Mouse (Mus musculus): Measurements from ENCODE around the gene Lyzl4. TPM values are rescaled to one million over a fixed set of nuclear protein-coding genes. Genes with fewer than 3 reads are reported as not detected.

The Lyzl4 gene
- polyA plus RNA-seq, 1 experiment from 2014 or later: 0.12 TPM

DNA sequence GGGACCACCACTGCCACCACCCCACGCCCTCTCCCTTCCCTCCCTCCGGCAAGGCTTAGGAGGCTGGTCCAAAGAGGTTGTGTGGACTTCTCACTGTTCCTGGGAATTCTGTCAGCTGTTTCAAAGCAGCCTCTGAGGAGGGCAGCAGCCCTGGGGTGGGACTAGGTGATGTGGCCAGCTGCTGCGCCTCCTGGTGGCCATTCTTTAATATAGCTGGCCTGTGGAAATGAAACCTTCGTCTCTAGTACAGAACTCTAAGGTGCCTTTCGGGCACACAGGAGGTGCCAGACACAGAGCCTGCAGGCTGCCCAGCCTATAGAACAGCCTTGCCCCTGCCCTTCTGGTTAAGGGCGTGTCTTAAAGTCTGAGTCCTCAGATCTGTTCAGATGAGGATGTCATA lies 37.7 kb upstream of the Lyzl4 start:
- Histone ChIP-seq H3K27ac (ENCODE audit: low read depth) (no peak overlapping the region), H3K9ac (replicated peaks) (no peak overlapping the region), H3K4me3 (ENCODE audit: low read depth, low read length) (no peak overlapping the region), H3K4me1 (ENCODE audit: insufficient read depth) (peaks cover 19% of the 10 kb centered on the region), H3K9me3 (ENCODE audit: low read length) (no peaks in the 10 kb centered on the region), H3K36me3 (replicated peaks; ENCODE audit: insufficient read depth, low read length) (0 out of 2 replicates have a peak, but pooled peaks cover 5% of the 10 kb centered on the region), H3K27me3 (ENCODE audit: insufficient read depth, low read length) (0 out of 2 replicates have a peak, but pooled peaks cover 2% of the 10 kb centered on the region), H3K4me2 (ENCODE audit: low read depth, low read length) (no peak overlapping the region)
- WGBS (ENCODE audit: insufficient replicate concordance): 27% methylated on average over 6 of the region's 6 CpGs
- ATAC-seq (peak; percentile 41), DNase-seq (peak; percentile 62)
- TF ChIP-seq CTCF (IDR thresholded peaks at IDR 0.05; ENCODE audit: low read depth): peak; percentile 82
- TF ChIP-seq EP300 (IDR thresholded peaks at IDR 0.05; ENCODE audit: low read depth): no peak

DNA sequence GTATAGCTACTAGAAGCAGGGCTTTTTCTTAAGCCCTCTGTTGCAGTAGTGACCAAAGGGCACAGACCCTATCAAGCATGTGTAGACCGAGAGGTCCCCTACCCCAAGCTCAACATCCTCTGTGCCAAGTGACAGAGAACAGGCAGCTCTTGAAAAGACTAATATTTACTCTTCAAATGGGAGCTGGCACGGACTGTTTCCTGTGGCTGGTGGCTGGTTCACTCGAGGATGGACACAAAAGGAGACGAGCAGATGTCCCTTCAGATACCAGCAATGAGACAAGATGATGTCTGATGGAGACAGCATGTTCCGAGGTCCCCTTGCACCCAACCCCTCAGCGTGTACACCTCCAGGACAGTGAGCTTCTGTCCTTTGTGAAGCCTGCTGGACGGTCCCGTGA lies 35.6 kb upstream of the Lyzl4 start:
- Histone ChIP-seq H3K36me3 (replicated peaks; ENCODE audit: insufficient read depth, low read length) (0 out of 2 replicates have a peak, but pooled peaks cover under 1% of the 10 kb centered on the region), H3K27ac (ENCODE audit: low read depth) (peak overlapping the region; percentile 56; the same call in 1 of the 2 replicates), H3K9me3 (ENCODE audit: low read length) (no peaks in the 10 kb centered on the region), H3K4me1 (ENCODE audit: insufficient read depth) (peaks cover 27% of the 10 kb centered on the region), H3K4me2 (ENCODE audit: low read depth, low read length) (no peak overlapping the region), H3K9ac (replicated peaks) (no peak overlapping the region), H3K27me3 (ENCODE audit: insufficient read depth, low read length) (0 out of 2 replicates have a peak, but pooled peaks cover 2% of the 10 kb centered on the region), H3K4me3 (ENCODE audit: low read depth, low read length) (no peak overlapping the region)
- no peak; the same call in 1 of the 2 replicates for ATAC-seq
- WGBS (ENCODE audit: insufficient replicate concordance): 26% methylated on average over 8 of the region's 8 CpGs
- TF ChIP-seq CTCF (IDR thresholded peaks at IDR 0.05; ENCODE audit: low read depth) (no peak), EP300 (IDR thresholded peaks at IDR 0.05; ENCODE audit: low read depth) (no peak)
- DNase-seq: no peak

DNA sequence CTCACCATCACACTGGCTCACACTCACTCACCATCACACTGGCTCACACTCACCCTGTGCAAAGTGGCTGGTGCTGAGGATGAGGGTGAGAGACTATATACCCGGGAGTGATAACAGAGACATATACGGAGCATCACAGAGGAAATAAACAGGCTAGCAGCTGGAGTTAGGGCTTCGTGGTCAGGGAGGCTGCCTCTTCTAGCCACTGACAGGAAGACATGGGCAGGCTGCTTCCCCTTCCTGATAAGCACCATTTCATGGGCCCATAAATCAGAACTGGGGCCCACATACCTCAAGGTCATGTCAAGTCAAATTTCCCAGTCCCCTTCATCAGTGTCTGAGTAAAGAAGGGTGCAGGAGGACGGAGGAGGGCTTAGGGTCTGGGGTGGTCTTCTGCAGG lies 35.2 kb upstream of the Lyzl4 start:
- H3K9me3 ChIP-seq (ENCODE audit: low read length): no peaks in the 10 kb centered on the region
- no peak for TF ChIP-seq CTCF (IDR thresholded peaks at IDR 0.05; ENCODE audit: low read depth)
- TF ChIP-seq EP300 (IDR thresholded peaks at IDR 0.05; ENCODE audit: low read depth): no peak
- 0 out of 2 replicates have a peak, but pooled peaks cover 2% of the 10 kb centered on the region for H3K27me3 ChIP-seq (ENCODE audit: insufficient read depth, low read length)
- H3K9ac ChIP-seq (replicated peaks): no peak overlapping the region
- 14% methylated on average over 4 of the region's 4 CpGs for WGBS (ENCODE audit: insufficient replicate concordance)
- H3K27ac ChIP-seq (ENCODE audit: low read depth): peak overlapping the region; percentile 56; the same call in 1 of the 2 replicates
- peaks cover 31% of the 10 kb centered on the region for H3K4me1 ChIP-seq (ENCODE audit: insufficient read depth)
- ATAC-seq (no peak), DNase-seq (no peak)
- no peak overlapping the region for H3K4me3 ChIP-seq (ENCODE audit: low read depth, low read length)
- H3K4me2 ChIP-seq (ENCODE audit: low read depth, low read length): no peak overlapping the region; the same call in 1 of the 2 replicates
- no peaks in the 10 kb centered on the region for H3K36me3 ChIP-seq (replicated peaks; ENCODE audit: insufficient read depth, low read length)

DNA sequence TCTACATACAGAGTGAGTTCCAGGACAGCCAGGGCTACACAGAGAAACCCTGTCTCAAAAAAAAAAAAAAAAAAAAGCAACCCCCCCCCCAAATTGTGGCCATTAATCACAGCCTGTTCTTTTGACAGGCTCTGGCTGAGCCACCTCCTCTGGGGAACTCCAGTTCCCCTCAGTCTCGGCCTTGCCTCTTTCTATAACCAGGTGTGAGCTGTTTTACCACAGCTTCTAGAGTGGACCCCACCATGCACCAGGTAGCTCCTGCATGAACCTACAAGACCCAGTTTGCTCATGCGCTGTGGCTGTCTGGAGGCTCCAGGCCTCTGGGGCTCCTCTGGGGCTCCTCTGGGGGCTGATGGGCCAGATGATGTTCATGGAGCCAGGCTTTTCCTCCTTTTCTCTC lies 33.7 kb upstream of the Lyzl4 start:
- Histone ChIP-seq H3K27ac (ENCODE audit: low read depth) (peak overlapping the region; percentile 66), H3K4me3 (ENCODE audit: low read depth, low read length) (no peak overlapping the region), H3K36me3 (replicated peaks; ENCODE audit: insufficient read depth, low read length) (no peaks in the 10 kb centered on the region), H3K4me2 (ENCODE audit: low read depth, low read length) (0 out of 2 replicates have a peak overlapping the region, but pooled peaks have one; percentile 26), H3K9me3 (ENCODE audit: low read length) (no peaks in the 10 kb centered on the region), H3K4me1 (ENCODE audit: insufficient read depth) (peaks cover 40% of the 10 kb centered on the region), H3K9ac (replicated peaks) (no peak overlapping the region), H3K27me3 (ENCODE audit: insufficient read depth, low read length) (peaks cover 9% of the 10 kb centered on the region; the same call in 1 of the 2 replicates)
- TF ChIP-seq CTCF (IDR thresholded peaks at IDR 0.05; ENCODE audit: low read depth) (no peak), EP300 (IDR thresholded peaks at IDR 0.05; ENCODE audit: low read depth) (no peak)
- no peak for DNase-seq
- 71% methylated on average over 2 of the region's 2 CpGs for WGBS (ENCODE audit: insufficient replicate concordance)
- ATAC-seq: no peak

DNA sequence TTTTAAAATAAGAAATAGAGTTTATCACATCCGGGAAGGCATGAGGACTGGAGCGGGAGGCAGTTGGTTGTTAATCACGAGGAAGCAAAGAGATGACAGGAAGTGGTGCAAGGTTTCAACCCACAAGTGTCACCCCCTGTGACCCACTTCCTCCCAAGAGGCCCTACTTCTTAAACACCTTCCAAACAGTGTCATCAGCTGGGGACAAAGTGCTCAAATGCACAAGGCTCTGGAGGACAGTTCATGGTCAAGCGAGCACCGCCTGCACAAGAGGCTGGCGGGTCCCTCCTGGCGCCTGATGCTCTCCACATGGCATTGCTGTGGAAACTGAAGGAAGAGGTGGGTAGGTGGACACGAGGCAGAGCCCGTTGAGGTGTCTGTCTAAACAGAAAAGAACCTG lies 33.1 kb upstream of the Lyzl4 start:
- 27% methylated on average over 9 of the region's 9 CpGs for WGBS (ENCODE audit: insufficient replicate concordance)

DNA sequence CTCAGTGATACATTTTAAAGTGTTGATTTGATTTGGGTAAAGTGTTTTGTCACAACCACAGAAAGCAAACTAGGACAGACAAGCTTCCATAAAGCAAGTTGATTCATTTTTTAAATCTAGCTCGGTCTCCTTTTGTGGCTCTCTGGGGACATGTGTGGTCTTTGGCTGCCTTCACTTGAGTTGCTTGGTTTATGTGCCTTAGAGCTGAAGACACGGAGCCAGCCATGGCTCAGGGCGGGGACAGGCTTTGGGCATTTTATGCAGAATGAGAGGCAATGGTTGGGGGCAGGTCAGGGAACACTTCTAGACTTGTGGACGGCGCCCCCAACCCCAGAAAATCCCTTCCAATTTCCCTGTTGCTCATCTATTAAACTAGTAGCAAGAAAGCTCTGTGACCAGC lies 31.8 kb upstream of the Lyzl4 start:
- Histone ChIP-seq H3K9me3 (ENCODE audit: low read length) (no peaks in the 10 kb centered on the region), H3K27ac (ENCODE audit: low read depth) (no peak overlapping the region), H3K4me2 (ENCODE audit: low read depth, low read length) (no peak overlapping the region), H3K9ac (replicated peaks) (no peak overlapping the region), H3K27me3 (ENCODE audit: insufficient read depth, low read length) (peaks cover 25% of the 10 kb centered on the region), H3K4me3 (ENCODE audit: low read depth, low read length) (no peak overlapping the region), H3K36me3 (replicated peaks; ENCODE audit: insufficient read depth, low read length) (no peaks in the 10 kb centered on the region), H3K4me1 (ENCODE audit: insufficient read depth) (peaks cover 50% of the 10 kb centered on the region)
- DNase-seq (no peak), ATAC-seq (no peak)
- TF ChIP-seq CTCF (IDR thresholded peaks at IDR 0.05; ENCODE audit: low read depth) (no peak), EP300 (IDR thresholded peaks at IDR 0.05; ENCODE audit: low read depth) (no peak)
- 74% methylated on average over 5 of the region's 5 CpGs for WGBS (ENCODE audit: insufficient replicate concordance)

More for the DNA sequence above, 33.1 kb upstream of the Lyzl4 start:
- TF ChIP-seq EP300 (IDR thresholded peaks at IDR 0.05; ENCODE audit: low read depth): no peak
- peak overlapping the region; percentile 66 for H3K27ac ChIP-seq (ENCODE audit: low read depth)
- H3K9me3 ChIP-seq (ENCODE audit: low read length): no peaks in the 10 kb centered on the region
- peak overlapping the region; percentile 13; the same call in 1 of the 2 replicates for H3K4me2 ChIP-seq (ENCODE audit: low read depth, low read length)
- ATAC-seq (peak; percentile 64), DNase-seq (peak; percentile 55)
- no peaks in the 10 kb centered on the region for H3K36me3 ChIP-seq (replicated peaks; ENCODE audit: insufficient read depth, low read length)
- peaks cover 13% of the 10 kb centered on the region; the same call in 1 of the 2 replicates for H3K27me3 ChIP-seq (ENCODE audit: insufficient read depth, low read length)
- H3K4me3 ChIP-seq (ENCODE audit: low read depth, low read length): no peak overlapping the region
- H3K4me1 ChIP-seq (ENCODE audit: insufficient read depth): peaks cover 40% of the 10 kb centered on the region
- no peak overlapping the region for H3K9ac ChIP-seq (replicated peaks)

Measured in liver, postnatal 0 days (tissue).